Mouse (Mus musculus) layer of hippocampus, postnatal 10 days (tissue): Measurements from ENCODE around the gene Olfr199. TPM values are rescaled to one million over a fixed set of nuclear protein-coding genes. Genes with fewer than 3 reads are reported as not detected.
"Not testable (repeated sequence)": the region's sequence is repeated elsewhere in the genome, so short reads cannot be mapped to it uniquely, and the experiment has no call there.

Experiments
- DNase-seq, 2 experiments: peaks; one replicate each; pipeline ENCODE4 v3.0.0; 2021; ENCODE audit warnings: low spot score in 2 of 2
- long read RNA-seq: library from polyadenylated mRNA; stranded (forward); transcript quantifications from one replicate; pipeline ENCODE4 v2.0.0, GENCODE M21; 2023
- total RNA-seq, 2 experiments: library from RNA; stranded (reverse); gene quantifications; 2 replicates each; pipeline ENCODE4 v1.2.3; 2021

Gene Olfr199
- total RNA-seq: not detected
- long read RNA-seq: 0 reads

DNA sequence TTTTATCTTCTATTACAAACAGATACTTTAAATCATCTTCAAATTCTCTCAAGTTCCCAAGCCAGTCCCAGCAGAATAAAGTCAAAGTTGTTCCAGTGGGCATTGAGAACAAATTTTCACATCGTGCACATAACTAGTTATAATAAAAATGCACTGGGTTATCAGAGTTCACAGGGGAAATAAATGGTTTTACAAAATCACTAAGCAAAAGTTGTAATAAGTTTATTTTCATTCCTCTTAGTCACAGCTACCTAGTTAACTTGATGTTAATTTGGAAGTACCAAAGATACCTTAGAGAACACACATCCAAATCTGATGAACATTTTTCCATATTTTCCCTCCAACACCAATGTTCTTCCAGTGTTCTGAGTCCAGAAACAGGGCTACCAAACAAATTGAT, at the start of gene Olfr199:
Gene Olfr199, minus strand, starts transcription at position 101 of the 400 bp plus-strand sequence.
- DNase-seq: not testable (repeated sequence)

DNA sequence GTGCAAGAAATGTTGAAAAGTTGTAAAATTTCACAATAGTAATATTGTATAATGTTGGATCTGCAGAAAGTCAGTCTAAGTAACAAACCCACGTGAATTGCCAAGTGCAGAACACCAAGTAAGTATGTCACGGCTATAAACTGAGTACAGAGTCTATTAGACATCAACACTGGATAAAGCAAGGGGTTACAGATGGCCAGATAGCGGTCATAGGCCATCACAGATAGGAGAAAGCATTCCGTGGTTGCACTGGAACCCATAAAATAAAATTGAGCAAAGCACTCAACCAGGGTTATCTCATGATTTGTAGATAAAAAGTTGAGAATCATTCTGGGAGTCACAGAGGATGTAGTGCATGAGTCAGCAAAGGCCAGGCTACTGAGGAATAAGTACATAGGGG, 49.5 kb upstream of the Olfr199 start:
- DNase-seq: not testable (repeated sequence)

GRCm38 (mm10) chr16:59249684-59250083, 30.1 kb upstream of the Olfr199 start:
- DNase-seq: no peak

DNA sequence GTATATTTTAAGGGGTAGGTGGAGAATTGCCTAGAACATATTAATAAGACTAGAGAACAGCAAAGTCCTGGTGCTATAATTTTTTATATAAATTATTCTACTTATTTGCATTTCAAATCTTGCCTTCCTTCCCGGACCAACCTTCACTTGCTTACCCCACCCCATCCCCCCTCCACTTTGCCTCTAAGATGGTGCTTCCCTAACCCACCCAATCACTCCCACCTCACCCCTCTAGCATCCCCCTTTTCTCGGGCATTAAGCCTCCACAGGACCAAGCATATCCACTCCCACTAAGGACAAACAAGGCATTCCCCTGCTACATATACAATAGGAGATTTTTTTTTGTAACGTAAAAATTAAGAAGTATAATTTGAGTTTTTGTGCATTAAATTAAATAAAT, 1.7 kb downstream of the Olfr199 start:
- DNase-seq: not testable (repeated sequence)

DNA sequence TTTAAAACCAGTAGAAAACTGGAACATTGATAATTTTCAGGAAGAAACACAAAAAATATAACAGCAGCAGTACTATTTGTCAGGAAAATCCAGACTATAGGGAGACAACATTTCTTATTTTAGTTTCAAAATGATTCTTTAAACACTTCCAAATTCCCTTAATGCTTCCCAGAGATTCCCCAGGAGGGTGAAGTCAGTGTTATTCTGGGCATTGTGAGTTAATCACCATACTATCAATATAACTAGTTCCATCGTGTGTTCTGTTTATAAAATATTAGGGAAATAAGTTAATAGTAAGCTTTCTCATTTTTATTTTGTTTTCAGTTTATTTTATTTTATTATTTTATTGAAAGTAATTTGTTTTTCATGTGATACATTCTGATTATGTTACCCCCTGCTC, 16.1 kb downstream of the Olfr199 start, which contains the start of gene Olfr198:
Gene Olfr198, minus strand, starts transcription at position 101 of the 400 bp plus-strand sequence.
- not testable (repeated sequence) for DNase-seq

DNA sequence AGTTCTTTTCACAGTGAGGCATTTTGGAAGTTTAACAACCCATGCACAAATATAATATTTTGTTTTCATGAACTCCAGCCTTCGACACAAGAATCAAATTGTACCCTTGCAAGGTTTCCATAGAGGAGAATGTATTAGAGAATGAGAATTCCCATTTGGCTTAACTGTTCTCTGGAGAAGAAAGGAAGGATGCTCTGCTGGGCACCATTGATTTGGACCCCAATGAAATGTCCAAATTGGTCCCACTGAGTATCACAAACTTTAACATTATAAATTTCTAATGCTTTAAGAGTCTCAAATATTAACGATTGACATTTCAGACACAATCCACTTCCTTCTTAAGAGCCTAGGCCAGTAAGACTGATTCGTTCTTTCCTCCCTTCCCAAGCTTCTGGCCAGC, 49.2 kb downstream of the Olfr199 start, which contains the start of gene Olfr196:
Gene Olfr196, minus strand, starts transcription at position 101 of the 400 bp plus-strand sequence.
- no peak for DNase-seq

Other genes starting within 250 kb of the Olfr199 start
- gene Olfr183, start 224.4 kb downstream of the Olfr199 start, total RNA-seq: not detected
- gene Olfr186, start 189.5 kb downstream of the Olfr199 start, total RNA-seq: not detected
- not detected for gene Olfr187, start 180.0 kb downstream of the Olfr199 start, total RNA-seq
- not detected for gene Olfr190, start 141.8 kb downstream of the Olfr199 start, total RNA-seq
- not detected for gene Olfr191, start 129.9 kb downstream of the Olfr199 start, total RNA-seq
- gene Olfr193, start 107.9 kb downstream of the Olfr199 start, total RNA-seq: not detected
- not detected for gene Olfr194, start 98.7 kb downstream of the Olfr199 start, total RNA-seq
- not detected for gene Olfr195, start 72.7 kb downstream of the Olfr199 start, total RNA-seq
- gene Olfr196, start 49.3 kb downstream of the Olfr199 start, total RNA-seq: not detected
- gene Olfr198, start 16.2 kb downstream of the Olfr199 start, total RNA-seq: not detected
- gene Olfr201, start 52.9 kb upstream of the Olfr199 start, total RNA-seq: not detected
- not detected for gene Olfr202, start 67.0 kb upstream of the Olfr199 start, total RNA-seq
- not detected for gene Olfr203, start 79.1 kb upstream of the Olfr199 start, total RNA-seq
- under 1 TPM; 0.09 to 0.11 TPM for gene Olfr204, start 98.5 kb upstream of the Olfr199 start, total RNA-seq
- not detected for gene Olfr205, start 111.4 kb upstream of the Olfr199 start, total RNA-seq
- gene Olfr206, start 129.5 kb upstream of the Olfr199 start, total RNA-seq: not detected
- not detected for gene Olfr209, start 144.2 kb upstream of the Olfr199 start, total RNA-seq
- under 1 TPM in 1 of 2 experiments, not detected in 1; 0.07 TPM for gene Gabrr3, start 187.6 kb upstream of the Olfr199 start, total RNA-seq